Comparison of ENCODE assay signal across 8 mouse cellular contexts in genomic region chr10:117063254-117064021, GRCm38 (mm10). TPM values are rescaled to one million over a fixed set of nuclear protein-coding genes. Genes with fewer than 3 reads are reported as not detected.
DNase-seq lines count a peak whose midpoint lies in the region; ATAC-seq lines count a peak whose summit lies in the region.

Gene Cct2, minus strand, starts transcription at chr10:117063814.

- H3K79me2 ChIP-seq in macrophage (ENCODE audit: inconsistent target): peaks cover 47% of the 10 kb centered on the region

- under 1% methylated on average over 61 of the region's 68 CpGs for WGBS in hindbrain, embryonic 16.5 days
- WGBS in macrophage (ENCODE audit: missing documents): under 1% methylated on average over 63 of the region's 68 CpGs

- H3K9me3 ChIP-seq in hindbrain, embryonic 16.5 days (ENCODE audit: control insufficient read depth, low read length): no peaks in the 10 kb centered on the region

- H3K4me1 ChIP-seq in hindbrain, embryonic 16.5 days (ENCODE audit: control insufficient read depth, insufficient read depth, low read depth, low read length): peaks cover 4% of the 10 kb centered on the region

- peak; percentile 93 for ATAC-seq in hindbrain, embryonic 16.5 days

- peak; percentile 92 for DNase-seq in T-cell, adult 2 months (ENCODE audit: low spot score)
- DNase-seq in cerebellum, postnatal 36 days: peak; percentile 88 to 94
- DNase-seq in gastrocnemius, adult 18-20 months (ENCODE audit: low spot score): peak; percentile 91
- peak; percentile 87 to 90 for DNase-seq in left cerebral cortex, adult 18-20 months (ENCODE audit: low spot score in 2 of 2)
- peak; percentile 92 for DNase-seq in right cerebral cortex, adult 18-20 months
- peak; percentile 66 for DNase-seq in urinary bladder, postnatal 10 days (ENCODE audit: low spot score)

- peaks cover 32% of the 10 kb centered on the region for H3K36me3 ChIP-seq in hindbrain, embryonic 16.5 days (ENCODE audit: control insufficient read depth, insufficient read depth, low read length)
- peaks cover 36% of the 10 kb centered on the region for H3K36me3 ChIP-seq in macrophage (ENCODE audit: inconsistent target)

- peak within 1 kb of the TSS; percentile 64 for H3K4me2 ChIP-seq in hindbrain, embryonic 16.5 days (ENCODE audit: low read length)

- peak within 1 kb of the TSS; percentile 73 for H3K4me3 ChIP-seq in hindbrain, embryonic 16.5 days (ENCODE audit: low read length)
- peak within 1 kb of the TSS; percentile 82 for H3K4me3 ChIP-seq in macrophage (ENCODE audit: inconsistent target)

- H3K27ac ChIP-seq in hindbrain, embryonic 16.5 days (ENCODE audit: low read depth, low read length): peak within 1 kb of the TSS; percentile 78
- H3K27ac ChIP-seq in macrophage: peak within 1 kb of the TSS; percentile 36

- peak within 1 kb of the TSS; percentile 76 for H3K9ac ChIP-seq in hindbrain, embryonic 16.5 days (ENCODE audit: low read depth, low read length)

- no peaks in the 10 kb centered on the region for H3K27me3 ChIP-seq in hindbrain, embryonic 16.5 days (replicated peaks; ENCODE audit: control insufficient read depth, insufficient read depth, low read length)

RNA-seq across cellular contexts. Expression of gene Cct2, which starts in this region (rescaled TPM):
- total RNA-seq in gastrocnemius, adult 18-20 months (2021): 100 to 1,000 TPM; 110 to 112 TPM
- 244 and 245 TPM in 2 replicates for polyA plus RNA-seq in hindbrain, embryonic 16.5 days (2015; fragmentation: Nextera tagmentation; extraction: Ambion mirVana)
- total RNA-seq in left cerebral cortex, adult 18-20 months (2021): 100 to 1,000 TPM; 158 to 165 TPM
- 100 to 1,000 TPM in 5 of 26 experiments, 10 to 100 TPM in 21; 49.1 to 131 (median 89.8) TPM for total RNA-seq in macrophage (2018; cell fraction: chromatin; rRNA removed)
- 100 to 1,000 TPM; 117 to 150 (median 139) TPM for total RNA-seq in macrophage (2018; cell fraction: cytosol; rRNA removed)
- 100 to 1,000 TPM in 2 of 26 experiments, 10 to 100 TPM in 24; 67.8 to 148 (median 83.0) TPM for total RNA-seq in macrophage (2018; cell fraction: nucleus; rRNA removed)
- polyA plus RNA-seq in macrophage (2018): 127 to 262 TPM (median 206 TPM) in 3 replicates

Comparison
In these comparisons a context has a peak if more than half of its experiments do, and no peak if none do; other contexts are left out.
1. Peak in every context shown above with its lines: DNase-seq, ATAC-seq, H3K4me3 ChIP-seq and H3K27ac ChIP-seq.